Mouse (Mus musculus) kidney, postnatal 0 days (tissue): Measurements from ENCODE around the gene Itgam. TPM values are rescaled to one million over a fixed set of nuclear protein-coding genes. Genes with fewer than 3 reads are reported as not detected.

Experiments used
- ATAC-seq: fragments of 200-750 bp; cut with Nextera tagmentation; replicated peaks from 2 replicates; pipeline ENCODE4 v1.8.0; 2017; ENCODE audit warnings: low read depth, moderate number of reproducible peaks, moderate TSS enrichment, moderate library complexity; ENCODE audit not compliant: low FRiP score
- DNase-seq: peaks from one replicate; pipeline ENCODE4 v3.0.0-alpha.2; 2016; ENCODE audit warnings: low spot score
- H3K27ac ChIP-seq: fragments of 300-500 bp; sonication (generic); 2 replicates; pipeline ENCODE4 v1.5.1; 2014; ENCODE audit warnings: mild to moderate bottlenecking
- H3K27me3 ChIP-seq: fragments of 300-500 bp; sonication (generic); 2 replicates; pipeline ENCODE4 v1.6.1; 2014; ENCODE audit warnings: low read length, mixed read lengths; ENCODE audit not compliant: insufficient read depth
- H3K36me3 ChIP-seq: fragments of 300-500 bp; sonication (generic); 2 replicates; pipeline ENCODE4 v1.6.1; 2014; ENCODE audit warnings: low read length, mixed read lengths; ENCODE audit not compliant: insufficient read depth
- H3K4me1 ChIP-seq: fragments of 300-500 bp; sonication (generic); replicated peaks from 2 replicates; pipeline ENCODE4 v1.6.1; 2014; ENCODE audit warnings: antibody characterized with exemption, low read length, mixed read lengths; ENCODE audit not compliant: insufficient read depth
- H3K4me2 ChIP-seq: fragments of 300-500 bp; sonication (generic); 2 replicates; pipeline ENCODE4 v1.6.1; 2014; ENCODE audit warnings: mild to moderate bottlenecking, low read length, moderate library complexity, mixed read lengths
- H3K4me3 ChIP-seq: fragments of 300-500 bp; sonication (generic); replicated peaks from 2 replicates; pipeline ENCODE4 v1.5.1; 2014; ENCODE audit warnings: low read depth, low read length
- H3K9ac ChIP-seq: fragments of 300-500 bp; sonication (generic); 2 replicates; pipeline ENCODE4 v1.6.1; 2014; ENCODE audit warnings: low read depth, low read length
- H3K9me3 ChIP-seq: fragments of 300-500 bp; sonication (generic); replicated peaks from 2 replicates; pipeline ENCODE4 v1.6.1; 2016; ENCODE audit warnings: low read length, inconsistent platforms, mixed read lengths
- CTCF ChIP-seq: IDR thresholded peaks from 2 replicates; pipeline ENCODE4 v1.5.1; 2016; ENCODE audit warnings: antibody characterized with exemption, low read depth, mild to moderate bottlenecking, moderate library complexity
- WGBS: fragments of 180-500 bp; shearing (Covaris S2); extraction: QIAGEN DNeasy Blood & Tissue Kit; methylation state at CpG from one replicate; pipeline ENCODE4 v1.1.7; 2014; 5-methylcytosine and 5-hydroxymethylcytosine counted together
- polyA plus RNA-seq: library from polyadenylated mRNA; unstranded; fragments of >200 nt; fragmentation: Nextera tagmentation; extraction: Ambion mirVana; gene quantifications from 2 replicates; pipeline ENCODE4 v1.2.1, GENCODE M21; 2015

The Itgam gene
- polyA plus RNA-seq, 1 experiment from 2014 or later, result 0.79 TPM

DNA sequence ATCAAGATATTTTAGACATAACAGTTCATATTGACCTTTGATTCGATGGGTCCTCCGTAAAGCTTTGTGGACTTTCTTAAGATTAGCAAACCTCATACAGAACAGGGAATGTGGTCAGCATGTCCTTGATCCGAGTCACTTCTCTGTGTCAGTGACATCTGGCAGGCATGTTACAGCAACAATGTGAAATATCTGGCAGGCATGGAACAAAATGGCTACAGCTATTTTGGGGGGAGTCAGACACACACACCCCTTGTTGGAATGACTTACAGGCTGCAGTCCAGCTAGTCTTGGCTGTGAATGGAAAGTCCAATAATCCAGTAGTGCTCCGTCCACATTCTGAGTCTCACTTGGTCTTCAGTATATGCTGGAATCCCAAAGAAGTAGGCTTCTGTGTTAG, 38.9 kb upstream of the Itgam start:
- no peak for TF ChIP-seq CTCF
- ATAC-seq, result no peak
- Histone ChIP-seq H3K36me3 (no peaks in the 10 kb centered on the region), H3K4me3 (no peak overlapping the region), H3K27me3 (no peaks in the 10 kb centered on the region), H3K4me2 (no peak overlapping the region), H3K9me3 (no peaks in the 10 kb centered on the region), H3K9ac (no peak overlapping the region), H3K4me1 (no peaks in the 10 kb centered on the region), H3K27ac (no peak overlapping the region)
- WGBS, result 85% methylated on average over 4 of the region's 4 CpGs
- DNase-seq, result no peak

DNA sequence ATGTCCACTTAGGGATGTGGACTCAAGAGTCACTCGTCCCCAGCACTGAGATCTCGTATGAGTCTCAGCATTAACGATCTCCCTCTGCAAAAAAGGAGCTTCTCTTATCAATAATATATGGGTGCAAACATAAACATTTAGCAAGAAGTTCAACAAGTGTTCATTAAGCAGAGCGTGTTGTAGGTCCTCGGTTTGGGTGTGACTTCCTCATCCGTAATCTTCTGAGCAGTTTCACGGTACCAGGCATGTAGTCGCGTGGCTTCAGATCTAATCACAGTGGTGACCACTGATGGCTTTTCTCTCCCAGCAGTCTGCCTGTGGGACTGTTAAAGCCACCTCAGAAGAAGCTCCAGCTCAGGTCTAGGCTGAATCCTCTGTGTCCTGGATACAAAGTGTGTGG, 38.1 kb upstream of the Itgam start:
- no peak for TF ChIP-seq CTCF
- no peak overlapping the region for H3K9ac ChIP-seq
- DNase-seq (no peak), ATAC-seq (no peak)
- no peaks in the 10 kb centered on the region for H3K4me1 ChIP-seq
- no peaks in the 10 kb centered on the region for H3K9me3 ChIP-seq
- no peaks in the 10 kb centered on the region for H3K27me3 ChIP-seq
- WGBS, result 87% methylated on average over 9 of the region's 9 CpGs
- no peaks in the 10 kb centered on the region for H3K36me3 ChIP-seq
- H3K4me2 ChIP-seq, result no peak overlapping the region
- no peak overlapping the region for H3K4me3 ChIP-seq
- no peak overlapping the region for H3K27ac ChIP-seq

DNA sequence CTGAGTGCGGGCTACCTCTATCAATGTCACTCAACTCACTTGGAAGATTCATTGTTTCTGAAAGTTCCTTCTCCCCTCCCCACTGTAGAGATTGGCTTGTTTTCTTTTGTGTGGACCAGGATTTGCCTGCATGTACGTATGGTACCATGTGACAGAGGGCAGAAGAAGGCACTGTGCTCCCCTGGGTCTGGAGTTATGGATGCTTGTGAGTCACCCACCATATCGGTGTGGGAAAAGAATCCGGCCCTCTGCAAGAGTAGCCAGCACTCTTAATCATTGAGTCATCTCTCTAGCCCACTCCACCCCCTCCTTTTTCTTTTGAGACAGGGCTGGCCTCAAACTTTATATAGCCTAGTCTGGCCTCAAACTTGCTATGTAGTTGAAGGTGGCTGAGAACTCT, 37.5 kb upstream of the Itgam start:
- ATAC-seq (no peak), DNase-seq (no peak)
- H3K4me1 ChIP-seq, result no peaks in the 10 kb centered on the region
- no peak overlapping the region for H3K4me3 ChIP-seq
- H3K9me3 ChIP-seq, result no peaks in the 10 kb centered on the region
- TF ChIP-seq CTCF, result no peak
- no peak overlapping the region for H3K9ac ChIP-seq
- WGBS, result 72% methylated on average over 4 of the region's 4 CpGs
- no peak overlapping the region for H3K4me2 ChIP-seq
- H3K27me3 ChIP-seq, result no peaks in the 10 kb centered on the region
- H3K27ac ChIP-seq, result no peak overlapping the region
- no peaks in the 10 kb centered on the region for H3K36me3 ChIP-seq

DNA sequence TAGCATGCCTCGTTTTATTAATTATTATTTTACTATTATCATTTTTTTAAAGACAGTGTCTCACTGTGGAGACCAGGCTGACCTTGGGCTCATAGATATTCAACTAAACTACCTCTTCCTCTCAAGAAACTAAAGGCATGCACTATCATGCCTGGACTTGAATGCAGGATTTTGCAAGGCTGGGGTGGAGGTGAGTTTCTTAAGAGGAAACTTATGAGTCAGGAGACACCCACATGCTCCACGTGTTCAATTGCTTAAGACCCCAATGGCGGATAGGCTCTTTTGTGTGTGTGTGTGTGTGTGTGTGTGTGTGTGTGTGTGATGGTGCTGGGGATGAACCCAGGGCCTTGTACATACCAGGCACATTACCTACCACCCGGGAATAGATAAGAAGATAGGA, 37.1 kb upstream of the Itgam start:
- Histone ChIP-seq H3K9me3 (no peaks in the 10 kb centered on the region), H3K27me3 (no peaks in the 10 kb centered on the region), H3K9ac (no peak overlapping the region), H3K4me1 (no peaks in the 10 kb centered on the region), H3K4me3 (no peak overlapping the region), H3K36me3 (no peaks in the 10 kb centered on the region), H3K4me2 (no peak overlapping the region), H3K27ac (no peak overlapping the region)
- DNase-seq (no peak), ATAC-seq (no peak)
- no peak for TF ChIP-seq CTCF
- 83% methylated on average over 4 of the region's 4 CpGs for WGBS

DNA sequence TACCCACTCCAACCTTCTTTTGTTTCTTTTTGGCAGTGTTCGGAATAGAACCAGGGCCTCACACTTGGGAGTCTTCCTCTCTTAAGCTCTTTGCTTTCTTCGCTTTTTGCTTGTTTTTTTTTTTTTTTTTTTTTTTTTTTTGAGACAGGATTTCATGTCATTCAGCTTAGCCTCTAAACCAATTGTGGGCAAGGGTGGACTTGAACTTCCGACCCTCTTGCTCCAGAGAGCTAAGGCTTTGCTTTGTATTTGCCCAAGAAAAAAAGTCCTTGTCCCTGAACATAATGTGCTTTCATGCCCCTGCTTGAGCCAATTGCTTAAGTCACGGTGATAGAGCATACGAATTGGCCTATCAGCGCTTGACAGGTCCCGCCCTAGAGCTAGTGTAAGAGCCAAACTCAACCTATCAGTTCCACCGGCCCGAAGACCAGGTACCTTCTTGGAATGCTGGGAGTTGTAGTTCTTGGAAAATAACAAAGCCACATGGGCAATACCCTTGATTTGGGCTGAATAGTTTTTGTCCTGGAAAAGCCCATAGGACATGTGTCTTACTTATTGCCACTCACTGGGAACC, 30.9 kb upstream of the Itgam start:
- H3K36me3 ChIP-seq, result no peaks in the 10 kb centered on the region
- no peaks in the 10 kb centered on the region for H3K4me1 ChIP-seq
- 48% methylated on average over 9 of the region's 9 CpGs for WGBS
- DNase-seq (peak; percentile 36), ATAC-seq (no peak)
- no peaks in the 10 kb centered on the region for H3K9me3 ChIP-seq
- no peak overlapping the region for H3K4me2 ChIP-seq
- H3K4me3 ChIP-seq, result no peak overlapping the region
- no peak overlapping the region for H3K9ac ChIP-seq
- no peak overlapping the region for H3K27ac ChIP-seq
- H3K27me3 ChIP-seq, result no peaks in the 10 kb centered on the region
- no peak for TF ChIP-seq CTCF

DNA sequence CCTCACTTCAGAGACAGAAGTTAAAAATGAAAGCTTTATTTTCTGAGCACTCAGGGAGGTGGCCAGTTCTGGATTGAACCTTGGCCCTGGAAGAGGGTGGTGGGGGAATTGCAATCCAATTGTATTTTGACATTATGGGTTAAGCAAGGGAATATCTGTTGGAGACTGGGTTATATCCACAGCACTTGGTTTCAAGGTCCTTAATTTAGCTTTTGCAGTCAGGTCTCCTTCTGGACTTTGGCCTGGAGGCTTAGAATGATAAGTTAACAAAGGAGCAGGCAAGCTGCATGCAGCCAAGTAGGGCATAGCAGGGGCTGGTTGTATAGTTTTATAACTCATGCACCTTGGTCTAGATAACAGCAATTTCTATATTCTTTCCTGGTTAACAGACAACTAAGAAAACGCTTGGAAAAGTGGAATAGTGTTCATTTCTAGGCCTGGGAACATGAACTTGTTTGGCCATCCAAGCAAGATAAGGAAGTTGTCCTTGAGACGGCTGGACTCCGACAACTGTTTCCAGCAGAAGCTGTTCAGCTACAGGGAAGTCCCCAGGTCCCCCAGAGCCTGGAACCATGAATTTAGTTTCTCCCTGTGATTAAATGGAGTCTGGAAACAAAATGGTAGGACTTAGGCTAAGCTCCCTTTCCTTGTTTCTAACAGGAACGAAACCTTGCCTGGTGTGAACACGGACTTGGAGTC, 30.0 kb upstream of the Itgam start:
- TF ChIP-seq CTCF, result no peak
- Histone ChIP-seq H3K4me3 (no peak overlapping the region), H3K4me1 (no peaks in the 10 kb centered on the region), H3K4me2 (no peak overlapping the region), H3K9me3 (no peaks in the 10 kb centered on the region), H3K27ac (no peak overlapping the region), H3K36me3 (no peaks in the 10 kb centered on the region), H3K27me3 (no peaks in the 10 kb centered on the region), H3K9ac (no peak overlapping the region)
- 85% methylated on average over 5 of the region's 5 CpGs for WGBS
- ATAC-seq (no peak), DNase-seq (no peak)

DNA sequence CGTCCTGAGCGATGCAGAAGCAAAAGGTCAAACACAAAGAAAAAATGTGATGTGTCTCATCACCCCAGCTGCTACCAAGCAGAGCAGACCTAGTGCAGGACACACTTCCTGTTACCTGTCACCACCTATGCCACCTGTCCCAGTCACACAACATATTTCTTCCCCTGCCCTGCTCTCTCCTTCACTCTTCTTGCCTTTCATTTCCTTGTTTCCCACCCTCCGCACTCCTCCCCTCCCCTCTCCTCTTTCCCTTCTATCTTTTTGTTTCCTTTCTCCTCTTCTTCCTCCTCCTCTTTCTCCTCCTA, 29.5 kb upstream of the Itgam start:
- Histone ChIP-seq H3K27me3 (no peaks in the 10 kb centered on the region), H3K36me3 (no peaks in the 10 kb centered on the region), H3K9ac (no peak overlapping the region), H3K27ac (no peak overlapping the region), H3K4me1 (no peaks in the 10 kb centered on the region), H3K4me3 (no peak overlapping the region), H3K4me2 (no peak overlapping the region), H3K9me3 (no peaks in the 10 kb centered on the region)
- no peak for ATAC-seq
- DNase-seq, result no peak
- WGBS, result 91% methylated on average over 3 of the region's 3 CpGs
- TF ChIP-seq CTCF, result no peak
